Mouse (Mus musculus): ENCODE data around the gene Tmc7. TPM values are rescaled to one million over a fixed set of nuclear protein-coding genes. Genes with fewer than 3 reads are reported as not detected.

Gene Tmc7
- polyA plus RNA-seq, 1 experiment from 2014 or later = 4.4 TPM

DNA sequence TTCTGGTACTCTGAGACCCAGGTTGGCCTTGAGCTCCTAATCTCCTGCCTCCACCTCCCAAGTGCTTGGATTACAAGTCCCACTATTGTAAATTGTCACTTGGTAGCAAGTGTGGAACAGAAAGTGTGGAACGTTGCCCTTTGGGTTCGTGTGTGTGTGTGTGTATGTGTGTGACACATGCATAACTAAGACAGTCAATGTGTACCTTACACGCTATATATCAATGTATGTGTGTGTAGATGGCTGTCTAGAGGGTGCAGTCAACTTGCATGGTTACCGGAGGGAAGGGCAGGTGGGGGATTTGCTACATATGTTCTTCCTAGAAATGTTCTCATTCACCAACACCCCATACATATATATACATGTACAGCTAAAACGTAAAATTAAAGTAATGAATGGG lies 390 bp upstream of the Tmc7 start:
- Histone ChIP-seq H3K36me3 (no peaks in the 10 kb centered on the region), H3K27ac (replicated peaks) (no peak overlapping the region), H3K4me2 (replicated peaks) (peak overlapping the region; percentile 93), H3K4me3 (replicated peaks) (peak overlapping the region; percentile 69), H3K9me3 (replicated peaks) (no peaks in the 10 kb centered on the region), H3K4me1 (peaks cover 10% of the 10 kb centered on the region), H3K27me3 (no peaks in the 10 kb centered on the region), H3K9ac (no peak overlapping the region)
- 67% methylated on average over 5 of the region's 5 CpGs for WGBS
- no peak for ATAC-seq (ENCODE audit: insufficient number of reproducible peaks, low FRiP score, low TSS enrichment, low read depth)

GRCm38 (mm10) chr7:118583821-118584220 lies 715 bp downstream of the Tmc7 start:
- ATAC-seq (ENCODE audit: insufficient number of reproducible peaks, low FRiP score, low TSS enrichment, low read depth) = no peak
- Histone ChIP-seq H3K9ac (peak overlapping the region; percentile 65; the same call in 1 of the 2 replicates), H3K27me3 (no peaks in the 10 kb centered on the region), H3K27ac (replicated peaks) (no peak overlapping the region), H3K4me1 (peaks cover 10% of the 10 kb centered on the region), H3K9me3 (replicated peaks) (no peaks in the 10 kb centered on the region), H3K36me3 (no peaks in the 10 kb centered on the region; the same call in 1 of the 2 replicates), H3K4me3 (replicated peaks) (peak overlapping the region; percentile 69), H3K4me2 (replicated peaks) (peak overlapping the region; percentile 93)
- 17% methylated on average over 7 of the region's 7 CpGs for WGBS

GRCm38 (mm10) chr7:118579938-118580337 lies 4.6 kb downstream of the Tmc7 start:
- WGBS = 69% methylated on average over 2 of the region's 2 CpGs
- Histone ChIP-seq H3K4me1 (peaks cover 10% of the 10 kb centered on the region), H3K27ac (replicated peaks) (no peak overlapping the region), H3K27me3 (no peaks in the 10 kb centered on the region), H3K9me3 (replicated peaks) (no peaks in the 10 kb centered on the region), H3K36me3 (no peaks in the 10 kb centered on the region; the same call in 1 of the 2 replicates), H3K4me3 (replicated peaks) (no peak overlapping the region), H3K9ac (no peak overlapping the region), H3K4me2 (replicated peaks) (no peak overlapping the region)
- no peak for ATAC-seq (ENCODE audit: insufficient number of reproducible peaks, low FRiP score, low TSS enrichment, low read depth)

- no peak overlapping the region for H3K4me2 ChIP-seq (replicated peaks)
- H3K4me1 ChIP-seq = no peaks in the 10 kb centered on the region
- WGBS = 60% methylated on average over 3 of the region's 3 CpGs
- no peak for ATAC-seq (ENCODE audit: insufficient number of reproducible peaks, low FRiP score, low TSS enrichment, low read depth)
- H3K27me3 ChIP-seq = no peaks in the 10 kb centered on the region
- H3K27ac ChIP-seq (replicated peaks) = no peak overlapping the region
- no peak overlapping the region for H3K4me3 ChIP-seq (replicated peaks)
- H3K9ac ChIP-seq = no peak overlapping the region
- H3K9me3 ChIP-seq (replicated peaks) = no peaks in the 10 kb centered on the region
- H3K36me3 ChIP-seq = no peaks in the 10 kb centered on the region; the same call in 1 of the 2 replicates
These were observed 6.3 kb downstream of the Tmc7 start for GRCm38 (mm10) chr7:118578269-118578668.

- Histone ChIP-seq H3K9me3 (replicated peaks) (no peaks in the 10 kb centered on the region), H3K36me3 (no peaks in the 10 kb centered on the region), H3K4me2 (replicated peaks) (no peak overlapping the region), H3K9ac (no peak overlapping the region), H3K27ac (replicated peaks) (no peak overlapping the region), H3K4me3 (replicated peaks) (no peak overlapping the region), H3K27me3 (no peaks in the 10 kb centered on the region), H3K4me1 (no peaks in the 10 kb centered on the region)
- ATAC-seq (ENCODE audit: insufficient number of reproducible peaks, low FRiP score, low TSS enrichment, low read depth) = no peak
- WGBS = 69% methylated on average over 5 of the region's 5 CpGs
These were observed 12.5 kb downstream of the Tmc7 start for GRCm38 (mm10) chr7:118572039-118572438.

DNA sequence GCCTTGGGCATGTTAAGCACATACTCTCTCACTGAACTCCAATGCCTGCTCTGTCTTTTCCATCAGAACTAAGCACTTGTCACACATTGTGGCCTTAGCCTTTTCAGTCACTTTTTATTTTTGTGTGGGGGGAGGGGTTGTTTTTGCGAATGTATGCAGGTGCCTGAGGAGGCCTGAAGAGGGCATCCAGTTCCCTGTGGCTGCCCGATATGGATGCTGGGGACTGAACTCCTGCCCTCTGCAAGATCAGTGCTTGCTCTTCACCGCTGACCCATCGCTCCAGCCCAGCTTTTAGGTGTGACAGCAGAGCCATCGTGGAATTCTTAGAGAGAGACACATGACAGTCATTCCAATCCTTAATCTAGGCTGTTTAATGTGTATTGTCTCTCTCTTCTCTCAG lies 13.2 kb downstream of the Tmc7 start:
- Histone ChIP-seq H3K9ac (no peak overlapping the region), H3K9me3 (replicated peaks) (no peaks in the 10 kb centered on the region), H3K36me3 (no peaks in the 10 kb centered on the region), H3K4me3 (replicated peaks) (no peak overlapping the region), H3K27me3 (no peaks in the 10 kb centered on the region), H3K4me1 (no peaks in the 10 kb centered on the region), H3K4me2 (replicated peaks) (no peak overlapping the region), H3K27ac (replicated peaks) (no peak overlapping the region)
- 52% methylated on average over 5 of the region's 5 CpGs for WGBS
- ATAC-seq (ENCODE audit: insufficient number of reproducible peaks, low FRiP score, low TSS enrichment, low read depth) = no peak

DNA sequence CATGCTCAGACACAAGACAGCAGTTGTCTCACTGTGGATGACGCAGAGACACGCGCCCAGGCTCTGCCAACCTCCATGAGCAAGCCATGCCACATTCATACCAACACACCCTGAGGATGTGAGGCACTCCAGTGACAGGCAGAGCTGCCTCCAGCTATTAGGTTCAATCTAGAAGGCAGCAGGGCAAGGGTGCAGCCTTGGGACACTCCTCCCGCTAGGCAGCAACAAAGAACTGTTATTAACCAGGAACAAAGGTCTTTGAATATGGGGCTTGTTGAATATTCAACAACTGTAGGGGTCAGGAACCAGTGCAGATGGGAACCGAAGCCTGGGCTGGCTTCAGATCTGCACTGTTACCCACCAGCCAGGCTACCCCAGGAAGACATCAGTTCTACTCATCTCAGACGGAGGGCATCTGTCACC lies 15.4 kb downstream of the Tmc7 start:
- Histone ChIP-seq H3K36me3 (no peaks in the 10 kb centered on the region), H3K9me3 (replicated peaks) (no peaks in the 10 kb centered on the region), H3K4me2 (replicated peaks) (no peak overlapping the region), H3K4me3 (replicated peaks) (no peak overlapping the region), H3K27ac (replicated peaks) (no peak overlapping the region), H3K4me1 (no peaks in the 10 kb centered on the region), H3K9ac (no peak overlapping the region), H3K27me3 (no peaks in the 10 kb centered on the region)
- 69% methylated on average over 6 of the region's 6 CpGs for WGBS
- ATAC-seq (ENCODE audit: insufficient number of reproducible peaks, low FRiP score, low TSS enrichment, low read depth) = 0 out of 2 replicates have a peak, but pooled peaks have one; percentile 4

- Histone ChIP-seq H3K4me2 (replicated peaks) (no peak overlapping the region), H3K27ac (replicated peaks) (no peak overlapping the region), H3K27me3 (no peaks in the 10 kb centered on the region), H3K4me3 (replicated peaks) (no peak overlapping the region), H3K36me3 (peaks cover 8% of the 10 kb centered on the region), H3K9ac (no peak overlapping the region), H3K4me1 (no peaks in the 10 kb centered on the region), H3K9me3 (replicated peaks) (no peaks in the 10 kb centered on the region)
- 76% methylated on average over 2 of the region's 2 CpGs for WGBS
- ATAC-seq (ENCODE audit: insufficient number of reproducible peaks, low FRiP score, low TSS enrichment, low read depth) = no peak
These were observed 30.2 kb downstream of the Tmc7 start for GRCm38 (mm10) chr7:118554290-118554689.

DNA sequence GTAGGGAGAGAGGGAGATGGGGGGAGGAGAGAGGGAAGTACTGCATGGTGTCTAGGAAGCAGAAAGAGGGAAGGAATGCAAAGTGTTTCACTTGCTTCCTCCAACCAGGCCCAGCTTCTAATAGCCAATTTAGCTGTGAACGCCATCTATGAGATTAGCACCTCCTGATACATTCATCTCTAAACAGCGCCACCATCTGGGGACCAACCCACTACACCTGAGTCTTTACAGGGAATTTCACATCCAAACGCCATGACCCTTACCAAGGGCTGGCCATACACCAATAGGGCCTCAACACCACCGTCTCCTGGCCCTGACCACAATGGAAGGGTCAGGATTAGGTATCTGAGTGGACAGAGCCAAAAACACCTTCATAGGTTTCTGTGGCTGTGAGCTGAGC lies 30.7 kb downstream of the Tmc7 start:
- Histone ChIP-seq H3K9ac (no peak overlapping the region), H3K27me3 (no peaks in the 10 kb centered on the region), H3K4me1 (no peaks in the 10 kb centered on the region), H3K4me3 (replicated peaks) (no peak overlapping the region), H3K9me3 (replicated peaks) (no peaks in the 10 kb centered on the region), H3K36me3 (peaks cover 8% of the 10 kb centered on the region), H3K4me2 (replicated peaks) (no peak overlapping the region), H3K27ac (replicated peaks) (no peak overlapping the region)
- WGBS = 66% methylated on average over 4 of the region's 4 CpGs
- ATAC-seq (ENCODE audit: insufficient number of reproducible peaks, low FRiP score, low TSS enrichment, low read depth) = no peak

- no peak for ATAC-seq (ENCODE audit: insufficient number of reproducible peaks, low FRiP score, low TSS enrichment, low read depth)
- Histone ChIP-seq H3K4me2 (replicated peaks) (no peak overlapping the region), H3K4me3 (replicated peaks) (no peak overlapping the region), H3K4me1 (no peaks in the 10 kb centered on the region), H3K9me3 (replicated peaks) (no peaks in the 10 kb centered on the region), H3K27ac (replicated peaks) (no peak overlapping the region), H3K9ac (no peak overlapping the region), H3K27me3 (no peaks in the 10 kb centered on the region), H3K36me3 (peaks cover 18% of the 10 kb centered on the region)
- WGBS = 78% methylated on average over 10 of the region's 10 CpGs
These were observed 37.1 kb downstream of the Tmc7 start for GRCm38 (mm10) chr7:118547451-118547850.

DNA sequence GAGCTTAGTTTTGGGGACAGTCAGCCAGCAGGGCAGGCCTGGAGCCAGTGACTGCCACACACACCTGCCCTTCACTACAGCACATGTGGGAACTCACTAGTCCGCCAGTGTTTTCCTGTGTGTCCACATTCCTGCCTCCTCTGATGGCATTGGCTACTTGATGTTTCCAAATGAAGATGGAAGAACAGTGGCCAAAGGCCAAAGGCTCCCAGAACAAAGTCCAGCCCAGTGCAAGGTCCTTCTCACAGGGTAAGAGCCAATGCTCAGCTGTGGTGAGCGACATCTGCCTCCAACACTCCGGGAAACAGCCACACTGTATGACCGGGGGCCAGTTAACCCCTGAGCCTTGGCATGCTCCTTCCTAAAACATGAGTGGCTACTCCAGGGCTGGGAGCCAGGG lies 40.4 kb downstream of the Tmc7 start:
- 83% methylated on average over 4 of the region's 4 CpGs for WGBS
- no peak overlapping the region for H3K9ac ChIP-seq
- H3K36me3 ChIP-seq = peaks cover 11% of the 10 kb centered on the region; the same call in 1 of the 2 replicates
- no peaks in the 10 kb centered on the region for H3K9me3 ChIP-seq (replicated peaks)
- no peak overlapping the region for H3K27ac ChIP-seq (replicated peaks)
- no peak for ATAC-seq (ENCODE audit: insufficient number of reproducible peaks, low FRiP score, low TSS enrichment, low read depth)
- H3K27me3 ChIP-seq = no peaks in the 10 kb centered on the region
- H3K4me1 ChIP-seq = no peaks in the 10 kb centered on the region
- no peak overlapping the region for H3K4me3 ChIP-seq (replicated peaks)
- no peak overlapping the region for H3K4me2 ChIP-seq (replicated peaks)

DNA sequence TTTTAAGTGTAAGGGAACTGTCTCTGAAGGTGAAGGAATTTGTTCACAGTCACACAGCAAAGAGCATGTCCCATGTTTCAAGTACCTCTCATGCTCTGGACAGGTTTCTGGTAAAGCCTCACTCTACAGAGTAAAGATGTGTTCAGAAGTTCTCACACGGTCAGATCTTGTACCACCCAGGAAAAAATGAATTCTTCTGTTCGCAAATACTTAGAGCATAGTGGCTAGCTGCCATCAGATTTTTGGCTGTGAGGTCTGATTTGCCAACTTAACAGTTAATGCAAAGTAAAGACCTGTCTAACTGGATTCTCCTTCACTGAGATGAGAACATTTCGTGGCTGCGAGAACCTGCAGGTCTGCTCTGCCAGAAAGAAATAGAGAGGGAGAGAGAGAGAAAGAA lies 49.5 kb downstream of the Tmc7 start:
- H3K4me1 ChIP-seq = 0 out of 2 replicates have a peak, but pooled peaks cover 3% of the 10 kb centered on the region

More for the DNA sequence above, 49.5 kb downstream of the Tmc7 start:
- WGBS = 78% methylated on average over 4 of the region's 4 CpGs
- H3K27me3 ChIP-seq = no peaks in the 10 kb centered on the region
- H3K9me3 ChIP-seq (replicated peaks) = no peaks in the 10 kb centered on the region
- no peaks in the 10 kb centered on the region for H3K36me3 ChIP-seq
- no peak overlapping the region for H3K27ac ChIP-seq (replicated peaks)
- no peak overlapping the region for H3K4me3 ChIP-seq (replicated peaks)
- no peak overlapping the region for H3K9ac ChIP-seq
- no peak overlapping the region for H3K4me2 ChIP-seq (replicated peaks)
- no peak for ATAC-seq (ENCODE audit: insufficient number of reproducible peaks, low FRiP score, low TSS enrichment, low read depth)
